Mouse (Mus musculus) heart, adult 9 months (tissue): Measurements from ENCODE around the gene Tnk2.

Experiments used
- DNase-seq, 2 experiments: peaks; one replicate each; pipeline ENCODE4 v3.0.0; 2022; ENCODE audit warnings: low spot score in 2 of 2

Gene Tnk2

DNA sequence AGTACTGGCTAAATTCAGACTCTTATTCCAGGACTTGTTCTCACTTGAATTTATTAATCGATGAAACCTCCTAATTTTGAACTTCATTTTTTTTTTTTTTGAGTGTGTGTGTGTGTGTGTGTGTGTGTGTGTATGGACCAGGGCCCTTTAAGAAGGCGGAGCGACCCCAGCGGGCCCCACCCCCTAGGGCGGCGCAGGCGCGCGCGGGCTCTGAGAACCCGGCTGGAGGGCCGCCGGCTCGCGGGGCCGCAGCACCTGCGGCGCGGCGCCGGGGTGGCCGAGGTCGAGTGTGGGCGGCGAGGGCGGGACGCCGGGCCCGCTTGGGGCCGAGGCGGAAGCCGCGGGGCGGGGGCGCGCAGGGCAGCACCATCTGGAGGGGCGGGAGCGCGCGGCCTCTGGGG lies at the start of gene Tnk2:
TSS of gene Tnk2 (plus strand) at position 214 of the 401 bp plus-strand sequence.
- DNase-seq: peak; percentile 86 to 90

DNA sequence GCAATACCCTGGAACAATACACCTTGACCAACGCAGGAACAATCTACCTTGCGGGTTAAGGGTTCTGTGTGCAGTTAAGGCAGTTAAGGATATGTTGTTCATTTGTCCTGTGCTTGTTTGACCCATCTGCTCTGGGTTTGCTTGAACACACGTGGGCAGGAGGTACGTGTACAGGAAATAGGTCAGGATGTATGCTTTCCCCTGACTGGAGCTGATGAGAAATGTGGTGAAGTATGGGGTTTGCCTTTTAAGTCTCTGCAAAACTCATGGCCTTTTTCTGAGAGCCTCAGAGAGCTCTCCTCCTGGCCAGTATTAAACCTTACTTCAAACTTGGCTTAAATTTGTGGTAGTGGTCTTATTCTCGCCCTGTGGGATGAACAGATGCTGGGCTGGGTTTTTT lies 49.8 kb upstream of the Tnk2 start:
- DNase-seq: no peak

DNA sequence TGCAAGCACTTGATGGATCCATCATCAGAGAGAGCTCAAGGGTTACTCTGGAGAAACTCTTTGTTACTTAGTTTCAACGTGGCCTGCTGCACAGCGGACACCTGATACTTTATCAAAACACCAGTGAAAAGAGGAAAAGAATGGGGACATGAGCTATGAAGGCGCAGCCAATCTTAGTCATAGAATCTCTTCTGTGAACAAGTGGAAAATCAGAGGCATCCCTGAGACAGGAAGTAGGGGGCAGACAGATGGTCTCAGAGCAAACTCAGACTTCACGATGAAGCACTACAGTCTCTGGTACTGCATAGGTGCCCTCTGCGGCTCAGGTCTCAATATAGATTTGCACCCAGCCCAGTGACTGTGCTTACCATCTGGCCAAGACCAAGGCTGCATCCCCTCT lies 49.0 kb upstream of the Tnk2 start:
- DNase-seq: no peak

DNA sequence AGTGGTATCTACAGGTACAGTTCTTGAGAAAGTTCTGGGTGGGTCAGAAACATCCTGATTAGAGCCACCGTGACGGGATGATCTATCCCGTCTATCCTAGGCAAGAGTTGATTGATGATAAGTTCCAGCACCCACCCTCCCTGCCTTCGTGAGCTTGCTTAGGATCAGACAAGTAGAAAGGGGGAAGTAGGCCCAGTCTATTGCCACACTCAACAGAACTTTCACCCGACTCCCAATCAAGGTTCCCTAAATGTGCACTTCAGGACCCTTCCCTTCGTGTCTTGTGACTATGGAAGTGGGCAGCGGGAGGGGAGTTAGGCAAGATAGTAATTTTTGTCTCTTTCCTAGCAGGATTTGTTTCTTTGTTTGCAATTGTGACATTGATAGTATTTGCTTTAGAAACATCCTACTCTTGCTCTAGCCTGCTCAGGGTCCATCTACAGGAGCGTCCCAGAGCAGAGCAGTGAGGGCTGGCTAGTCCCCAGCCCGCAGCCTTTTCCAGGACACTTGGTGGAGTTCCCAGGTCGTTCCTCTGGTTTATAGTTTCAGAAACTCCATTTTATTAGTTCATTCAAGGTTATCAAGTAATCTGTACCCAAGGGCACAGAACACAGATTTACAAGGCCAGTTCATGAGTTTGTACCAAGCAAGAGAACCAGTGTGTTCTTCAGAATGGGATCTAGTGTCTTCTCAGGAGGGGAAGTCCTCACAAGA lies 48.4 kb upstream of the Tnk2 start:
- peak in 1 of 2 experiments; percentile 21 for DNase-seq

DNA sequence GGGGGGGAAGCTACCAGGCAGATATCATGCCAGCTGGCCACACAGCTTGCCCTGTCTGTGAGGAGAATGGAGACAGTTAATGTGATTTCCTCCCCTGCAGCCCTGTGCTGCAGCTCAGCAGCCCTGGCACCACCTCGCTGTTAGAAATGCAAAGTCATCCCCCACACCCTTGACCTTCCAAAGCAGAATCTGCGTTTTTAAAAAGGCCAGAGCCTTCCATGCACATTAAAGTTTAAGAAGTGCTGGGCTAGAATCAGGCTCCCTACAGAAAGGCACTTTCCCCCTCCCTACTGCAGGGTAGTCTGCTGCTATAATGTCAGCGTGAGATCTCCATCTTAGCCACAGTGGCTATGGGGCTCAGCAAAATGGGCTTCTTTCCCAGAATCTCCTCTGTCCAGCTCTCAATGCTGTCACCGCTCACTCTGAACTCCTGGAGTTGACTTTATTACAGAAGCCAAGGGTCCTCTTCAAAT lies 45.7 kb upstream of the Tnk2 start:
- DNase-seq: no peak

DNA sequence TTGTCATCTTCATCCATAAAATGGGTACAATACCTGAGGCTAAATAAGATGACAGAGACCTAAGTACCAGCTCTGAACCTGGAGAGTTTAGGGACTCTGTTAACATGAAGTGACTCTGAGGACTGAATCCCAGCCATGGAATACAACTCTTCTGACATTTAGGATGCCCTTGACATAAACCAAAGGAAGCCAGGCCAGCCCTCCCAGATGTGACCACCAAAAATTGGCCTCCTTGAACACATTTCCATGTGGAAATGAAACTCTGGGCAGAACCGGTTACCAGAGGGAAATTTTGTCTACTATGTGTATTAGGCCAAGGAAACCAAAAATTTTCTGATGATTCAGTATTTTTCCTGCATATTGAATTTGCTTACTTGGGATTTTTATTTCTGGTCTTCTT lies 44.5 kb upstream of the Tnk2 start:
- no peak for DNase-seq

DNA sequence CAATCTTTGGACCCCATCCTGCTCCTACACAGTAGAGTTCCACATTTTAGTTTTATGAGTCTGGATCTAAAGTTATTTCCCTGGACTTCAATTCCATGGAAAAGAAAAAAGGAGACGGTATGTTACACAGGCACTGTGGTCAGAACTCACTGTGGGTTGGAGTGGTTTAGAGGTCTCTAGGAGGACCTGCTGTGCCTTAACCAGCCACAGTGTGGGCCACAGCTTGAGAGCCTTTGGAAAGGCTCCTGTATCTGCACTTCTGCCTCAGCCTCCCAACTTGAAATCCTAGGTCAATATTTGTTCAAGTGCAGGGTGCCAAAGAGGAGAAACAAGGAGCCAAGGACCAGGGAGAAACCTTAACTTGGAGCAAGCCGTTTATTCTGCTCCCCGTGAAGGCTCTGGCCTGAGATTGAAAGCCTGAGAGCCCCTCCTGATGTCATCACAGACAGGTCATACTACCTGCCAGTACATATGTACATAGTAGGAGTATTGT lies 41.4 kb upstream of the Tnk2 start:
- DNase-seq: no peak

DNA sequence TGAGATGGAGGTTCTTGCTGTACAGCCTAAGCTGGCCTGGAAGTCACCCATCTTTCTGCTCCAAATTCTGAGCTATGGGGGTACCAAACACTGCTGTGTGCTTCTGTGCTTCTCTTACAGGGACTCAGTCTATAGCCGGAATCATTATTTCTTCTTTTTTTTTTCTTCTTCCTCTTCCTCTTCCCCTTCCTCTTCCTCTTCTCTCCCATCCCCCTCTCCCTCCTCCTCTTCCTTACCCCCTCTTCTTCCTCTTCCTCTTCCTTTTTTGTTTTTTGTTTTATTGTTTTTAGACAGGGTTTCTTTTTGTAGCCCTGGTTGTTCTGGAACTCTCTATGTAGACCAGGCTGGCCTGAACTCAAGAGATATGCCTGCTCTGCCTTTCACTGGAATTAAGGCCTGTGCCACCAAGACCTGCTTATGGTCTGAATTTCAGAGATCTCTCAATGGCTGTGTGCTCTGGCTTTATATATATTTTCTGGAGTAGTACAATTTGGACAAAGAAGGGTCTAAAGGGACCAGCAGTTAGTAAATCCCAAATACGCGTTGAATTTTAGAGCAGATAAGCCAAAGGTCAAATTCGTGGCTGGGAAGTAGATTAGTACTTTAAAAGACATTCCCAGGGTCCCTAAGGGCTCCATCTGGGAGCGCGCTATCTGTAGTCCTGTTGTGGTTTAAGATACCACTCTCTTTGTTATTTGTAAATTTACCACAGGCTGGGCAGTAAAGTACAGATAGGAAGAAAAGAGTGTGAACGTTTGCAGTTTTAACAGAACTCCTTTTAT lies 35.9 kb upstream of the Tnk2 start:
- no peak for DNase-seq

DNA sequence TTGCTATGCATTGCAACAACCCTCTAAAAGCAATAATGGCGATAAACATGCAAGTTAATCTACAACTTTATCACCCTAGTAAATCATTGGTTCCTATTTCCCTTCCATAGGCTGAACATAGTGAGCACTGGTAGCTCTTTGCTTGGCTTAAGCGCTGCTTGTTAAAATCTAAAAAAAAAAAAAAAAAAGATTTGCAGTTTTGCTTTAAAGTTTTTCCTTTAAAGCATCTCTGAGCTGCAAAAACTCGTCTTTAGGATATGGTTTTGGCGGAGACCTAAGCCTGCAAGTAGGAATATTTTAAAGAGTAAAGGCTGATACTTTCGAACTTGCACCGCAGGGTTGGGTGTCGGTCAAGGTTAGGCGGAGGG lies 35.3 kb upstream of the Tnk2 start:
- no peak for DNase-seq

DNA sequence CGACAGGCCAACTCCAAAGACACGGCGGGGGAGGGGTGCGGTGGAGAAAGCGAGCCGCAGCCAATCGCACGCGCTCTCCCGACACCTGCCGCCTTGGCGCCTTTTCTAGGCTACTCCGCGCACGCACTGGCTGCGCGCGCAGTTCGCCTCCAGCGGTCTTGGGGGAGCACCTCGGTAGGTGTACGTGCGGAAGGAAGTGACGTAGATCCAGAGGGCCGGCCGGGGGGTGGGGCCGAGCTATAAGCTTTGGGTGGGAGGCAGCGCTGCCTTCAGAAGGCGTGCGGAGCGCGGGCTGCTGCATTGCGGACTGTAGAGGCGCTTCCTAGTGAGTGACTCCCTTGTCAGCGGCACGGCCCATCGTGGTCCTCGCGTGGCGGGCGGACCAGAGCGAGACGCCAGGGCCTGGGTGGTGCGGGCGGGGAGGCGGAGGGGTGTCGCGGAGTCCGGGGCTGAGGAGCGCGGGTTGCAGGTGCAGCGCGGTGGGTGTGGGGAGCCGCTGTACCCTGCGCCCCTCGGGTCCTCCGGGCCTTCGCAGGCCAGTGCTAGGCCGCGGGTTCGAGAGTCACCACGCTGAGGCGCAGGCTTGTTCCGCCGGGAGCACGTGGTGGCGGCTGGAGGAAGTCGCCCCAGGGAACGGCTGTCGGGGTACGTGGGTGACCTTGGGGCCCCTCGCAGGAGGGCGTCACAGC lies 34.8 kb upstream of the Tnk2 start, which contains the start of gene Tfrc:
TSS of gene Tfrc (plus strand) at position 209 of the 689 bp plus-strand sequence.
- peak; percentile 94 to 97 for DNase-seq

DNA sequence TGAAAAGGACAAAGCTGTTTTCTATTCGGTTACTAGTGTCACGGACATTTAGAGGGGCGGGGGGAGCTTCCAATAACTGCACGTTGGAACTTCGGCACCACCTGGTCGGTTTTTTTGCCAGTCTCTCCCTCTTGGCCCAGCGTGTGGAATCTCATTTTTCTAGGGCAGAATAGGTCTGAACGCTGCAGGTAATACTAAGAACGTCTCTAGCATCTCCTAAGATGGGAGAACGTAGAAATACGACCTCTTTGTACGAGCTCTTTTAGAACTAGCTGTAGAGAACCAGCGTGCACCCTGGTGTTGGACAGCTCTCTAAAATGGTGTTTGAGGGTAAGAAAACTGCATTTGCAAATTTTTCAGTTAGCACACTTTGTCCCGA lies 34.3 kb upstream of the Tnk2 start:
- no peak for DNase-seq

DNA sequence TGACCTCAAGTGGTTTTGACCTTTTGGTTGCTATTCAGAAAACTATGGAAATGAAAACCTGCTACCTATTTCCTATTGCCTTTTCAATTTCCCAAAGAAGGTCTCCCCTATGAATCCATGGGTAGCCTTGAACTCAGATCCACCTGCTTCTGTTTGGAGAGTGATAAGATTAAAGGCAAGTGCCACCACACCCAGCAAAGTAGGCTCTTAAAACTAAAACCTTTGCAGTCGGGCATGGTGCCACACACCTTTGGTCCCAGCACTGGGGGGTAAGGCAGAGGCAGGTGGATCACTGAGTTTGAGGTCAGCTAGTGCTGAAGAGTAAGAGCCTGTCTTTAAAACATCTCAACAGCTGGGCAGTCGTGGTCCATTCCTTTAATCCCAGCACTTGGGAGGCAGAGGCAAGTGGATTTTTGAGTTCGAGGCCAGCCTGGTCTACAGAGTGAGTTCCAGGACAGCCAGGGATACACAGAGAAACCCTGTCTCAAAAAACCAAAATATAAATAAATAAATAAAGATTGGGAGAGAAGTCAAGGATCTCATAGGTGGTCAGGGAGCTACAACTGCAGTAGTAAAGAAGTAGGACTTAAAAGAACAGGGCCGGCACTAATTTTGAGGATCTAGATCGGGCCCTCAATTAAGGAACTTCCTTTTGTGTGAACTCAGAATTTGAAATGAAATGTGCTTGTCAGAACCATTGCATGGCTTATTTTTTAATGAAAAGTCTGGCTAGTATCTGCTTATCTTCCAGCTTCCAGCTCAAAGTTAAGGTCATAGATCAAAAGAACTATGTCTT lies 33.0 kb upstream of the Tnk2 start:
- no peak for DNase-seq

DNA sequence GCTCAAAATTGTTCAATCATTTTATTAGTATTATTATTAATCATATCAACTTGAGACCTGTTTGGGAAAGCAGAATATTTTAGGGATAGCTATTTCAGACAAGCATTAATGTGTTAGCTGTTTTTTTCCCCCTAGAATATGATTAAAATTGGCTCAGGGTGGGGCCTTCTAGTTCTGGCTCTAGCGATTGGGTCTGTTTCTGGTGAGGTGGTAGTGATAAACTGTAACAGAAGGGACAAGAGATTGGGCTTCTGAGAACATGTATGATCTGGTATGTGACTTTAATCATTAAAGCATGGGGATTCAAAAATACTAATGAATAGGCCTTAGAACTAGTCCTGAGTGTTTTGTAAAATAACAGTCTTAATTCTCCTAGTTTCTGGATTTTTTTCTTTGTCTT lies 31.6 kb upstream of the Tnk2 start:
- no peak for DNase-seq

DNA sequence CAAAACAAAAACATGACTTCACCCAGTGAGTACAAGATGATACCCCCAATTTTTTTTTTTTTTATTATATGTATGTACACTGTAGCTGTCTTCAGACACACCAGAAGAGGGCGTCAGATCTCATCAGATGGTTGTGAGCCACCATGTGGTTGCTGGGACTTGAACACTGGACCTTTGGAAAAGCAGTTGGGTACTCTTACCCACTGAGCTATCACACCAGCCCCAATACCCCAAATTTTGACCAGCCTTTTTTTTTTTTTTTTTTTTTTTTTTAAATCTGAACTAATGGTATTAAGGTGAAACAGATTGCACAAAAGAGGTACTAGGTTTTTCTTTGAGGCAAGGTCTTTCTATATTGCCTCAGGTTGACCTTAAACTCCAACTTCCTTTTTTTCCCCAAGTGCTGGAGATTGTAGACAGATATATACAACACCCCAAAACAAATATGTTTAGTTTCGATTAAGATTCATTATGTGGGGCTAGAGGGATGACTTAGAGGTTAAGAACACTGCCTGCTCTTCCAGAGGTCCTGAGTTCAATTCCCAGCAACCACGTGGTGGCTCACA lies 30.3 kb upstream of the Tnk2 start:
- no peak for DNase-seq

DNA sequence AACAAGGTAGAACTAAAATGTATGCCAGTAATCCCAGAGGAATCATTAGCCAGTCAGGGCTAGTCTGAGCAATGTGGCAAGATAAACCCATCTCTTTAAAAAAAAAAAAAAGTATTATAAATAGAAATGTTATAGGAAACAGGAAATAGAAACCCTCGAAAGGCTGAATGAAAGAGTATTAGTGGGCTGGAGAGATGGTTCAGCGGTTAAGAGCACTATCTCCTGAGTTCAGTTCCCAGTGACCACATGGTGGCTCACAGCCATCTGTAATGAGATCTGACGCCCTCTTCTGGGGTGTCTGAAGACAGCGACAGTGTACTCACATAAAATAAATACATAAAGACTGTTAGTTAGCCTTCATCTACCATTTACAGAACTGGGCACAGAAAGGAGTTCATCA lies 29.6 kb upstream of the Tnk2 start:
- no peak for DNase-seq

DNA sequence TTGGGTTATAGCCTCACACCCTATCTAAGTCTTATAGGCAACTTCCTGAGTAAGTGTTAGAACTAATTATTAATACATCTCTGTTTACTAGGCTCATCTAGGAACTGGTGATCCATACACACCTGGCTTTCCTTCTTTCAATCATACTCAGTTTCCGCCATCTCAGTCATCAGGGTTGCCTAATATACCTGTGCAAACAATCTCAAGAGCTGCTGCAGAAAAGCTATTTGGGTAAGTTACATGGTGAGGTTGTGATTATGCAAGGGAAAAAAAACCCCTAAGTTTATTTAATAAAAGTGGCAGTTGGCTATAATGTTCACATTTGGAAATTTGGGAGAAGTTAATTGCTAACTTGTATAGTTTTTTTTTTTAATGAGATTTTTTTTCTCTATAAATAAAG lies 24.7 kb upstream of the Tnk2 start:
- no peak for DNase-seq

DNA sequence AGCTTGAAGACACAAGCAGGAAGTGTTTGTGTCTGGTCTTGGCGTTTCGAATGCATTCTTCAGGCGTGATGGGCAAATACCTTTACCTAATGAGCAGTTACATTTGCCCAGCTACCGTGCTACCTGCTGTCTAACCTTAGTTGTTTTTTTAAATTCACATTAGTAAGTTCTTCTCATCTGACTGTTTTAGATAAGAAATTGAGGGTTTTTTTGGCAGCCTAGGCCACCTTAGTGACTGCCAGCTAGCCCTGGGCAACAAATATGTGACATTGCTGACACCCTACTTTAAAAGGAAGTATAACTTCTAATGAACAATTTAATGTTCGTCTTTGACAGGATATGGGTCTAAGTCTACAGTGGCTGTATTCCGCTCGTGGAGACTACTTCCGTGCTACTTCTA lies 15.5 kb upstream of the Tnk2 start:
- DNase-seq: no peak

DNA sequence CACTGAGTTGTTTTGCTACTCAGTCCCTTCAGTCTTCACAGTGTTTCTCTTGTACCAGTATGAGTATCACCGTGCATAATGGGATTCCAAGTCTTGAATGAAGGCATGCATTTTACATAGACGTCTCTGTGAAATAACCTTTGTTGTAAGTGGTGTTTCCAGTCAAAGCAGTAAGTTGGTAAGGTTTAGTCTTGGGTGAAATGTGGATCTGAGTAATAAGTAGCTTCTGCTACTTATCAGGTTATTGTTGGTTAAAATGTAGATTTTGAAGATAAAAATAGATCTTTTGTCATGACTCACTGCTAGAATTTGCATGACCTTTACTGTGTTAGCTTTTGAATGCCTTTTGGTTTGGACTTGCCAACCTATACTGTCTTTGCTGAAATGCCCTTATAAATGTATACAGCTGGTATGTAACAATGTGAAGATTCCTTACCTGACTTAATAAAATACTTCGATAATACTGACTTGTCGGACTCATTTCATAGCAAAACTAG lies 11.3 kb upstream of the Tnk2 start:
- no peak for DNase-seq

DNA sequence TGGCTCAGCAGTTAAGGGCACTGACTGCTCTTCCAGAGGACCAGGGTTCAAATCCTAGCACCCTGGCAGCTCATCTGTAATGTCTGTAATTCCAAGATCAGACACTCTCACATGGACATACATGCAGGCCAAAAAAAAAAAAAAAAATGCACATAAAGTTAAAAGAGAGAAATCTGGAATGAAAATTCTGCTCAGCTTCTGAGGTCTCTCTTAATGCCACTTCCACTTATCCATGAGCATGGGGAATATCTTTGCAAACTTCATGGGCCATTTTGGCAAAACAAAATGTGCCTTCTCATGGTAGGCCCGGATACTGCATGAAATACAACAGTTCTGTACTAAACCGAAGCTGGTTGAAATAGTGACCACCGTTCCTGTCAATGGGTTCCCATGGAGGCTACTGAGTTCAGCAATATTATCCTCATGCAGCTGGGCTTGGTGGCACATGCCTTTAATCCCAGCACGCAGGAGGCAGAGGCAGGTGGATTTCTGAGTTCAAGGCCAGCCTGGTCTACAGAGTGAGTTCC lies 10.1 kb upstream of the Tnk2 start:
- no peak for DNase-seq

DNA sequence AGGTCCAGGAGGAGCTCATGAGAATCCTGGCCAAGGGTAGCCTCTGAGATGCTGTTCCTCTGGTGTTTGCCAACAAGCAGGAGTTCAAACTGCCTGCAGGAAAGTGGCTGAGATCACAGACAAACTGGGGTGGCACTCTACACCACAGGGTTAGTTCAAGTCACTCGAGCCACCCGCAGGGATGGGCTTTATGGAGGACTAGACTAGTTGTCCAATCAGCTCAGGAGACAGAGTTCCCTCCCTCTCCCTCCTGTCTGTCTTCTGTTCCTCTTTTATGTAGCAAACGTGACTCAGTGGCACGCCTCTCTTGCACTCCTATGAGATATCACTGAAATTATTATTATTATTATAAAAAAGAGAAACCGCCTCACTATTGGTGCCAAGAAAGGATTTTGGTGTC lies 9.5 kb upstream of the Tnk2 start:
- DNase-seq: no peak

DNA sequence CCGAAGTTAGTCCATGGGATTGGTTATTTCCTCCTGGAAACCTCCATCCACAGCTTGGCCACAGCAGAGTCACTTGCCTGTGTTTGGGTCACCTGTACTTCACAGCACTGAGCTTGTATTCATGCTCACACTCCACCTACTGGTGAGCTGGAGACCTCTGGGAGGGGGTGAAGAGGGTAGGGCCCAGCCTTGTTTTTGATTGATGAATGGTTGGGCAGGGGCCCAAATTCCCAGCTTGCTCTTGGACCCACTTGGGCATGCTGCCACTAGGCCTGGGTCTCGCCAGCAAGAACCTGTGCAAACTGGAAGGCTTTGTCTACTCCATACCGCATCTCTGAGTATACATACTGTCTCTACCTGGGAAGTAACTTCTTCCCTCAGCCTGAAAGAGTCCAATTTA lies 8.4 kb upstream of the Tnk2 start:
- no peak for DNase-seq
